Mouse (Mus musculus) midbrain, embryonic 11.5 days (tissue): Measurements from ENCODE around the gene Piezo1. TPM values are rescaled to one million over a fixed set of nuclear protein-coding genes. Genes with fewer than 3 reads are reported as not detected.
A peak's percentile ranks its signal among the peaks of the same experiment; 100 is the strongest.

Source experiments
- ATAC-seq: fragments of 200-750 bp; cut with Nextera tagmentation; 2 replicates; pipeline ENCODE4 v1.8.0; 2017; ENCODE audit warnings: moderate TSS enrichment, moderate library complexity; ENCODE audit not compliant: low FRiP score
- DNase-seq: peaks from one replicate; pipeline ENCODE4 v3.0.0; 2015; ENCODE audit warnings: low spot score; ENCODE audit errors: missing footprints
- H3K27ac ChIP-seq: fragments of 300-500 bp; sonication (generic); 2 replicates; pipeline ENCODE4 v1.5.1; 2014; ENCODE audit warnings: low read depth, low read length
- H3K27me3 ChIP-seq: fragments of 300-500 bp; sonication (generic); 2 replicates; pipeline ENCODE4 v1.6.1; 2014; ENCODE audit warnings: mild to moderate bottlenecking, low read length, moderate library complexity, mixed read lengths; ENCODE audit not compliant: control insufficient read depth, insufficient read depth
- H3K36me3 ChIP-seq: fragments of 300-500 bp; sonication (generic); 2 replicates; pipeline ENCODE4 v1.6.1; 2014; ENCODE audit warnings: mild to moderate bottlenecking, low read length, moderate library complexity, mixed read lengths; ENCODE audit not compliant: control insufficient read depth, insufficient read depth
- H3K4me1 ChIP-seq: fragments of 300-500 bp; sonication (generic); 2 replicates; pipeline ENCODE4 v1.6.1; 2014; ENCODE audit warnings: low read length; ENCODE audit not compliant: control insufficient read depth, insufficient read depth
- H3K4me2 ChIP-seq: fragments of 300-500 bp; sonication (generic); 2 replicates; pipeline ENCODE4 v1.6.1; 2014; ENCODE audit warnings: mild to moderate bottlenecking, moderate library complexity
- H3K4me3 ChIP-seq: fragments of 300-500 bp; sonication (generic); 2 replicates; pipeline ENCODE4 v1.5.1; 2014; ENCODE audit warnings: low read depth, low read length
- H3K9ac ChIP-seq: fragments of 300-500 bp; sonication (generic); 2 replicates; pipeline ENCODE4 v1.6.1; 2014; ENCODE audit warnings: low read length
- H3K9me3 ChIP-seq: fragments of 300-500 bp; sonication (generic); 2 replicates; pipeline ENCODE4 v1.6.1; 2016; ENCODE audit warnings: low read length; ENCODE audit not compliant: control insufficient read depth
- WGBS: fragments of 180-500 bp; shearing (Covaris S2); extraction: QIAGEN DNeasy Blood & Tissue Kit; methylation state at CpG from one replicate; pipeline ENCODE4 v1.1.7; 2014; 5-methylcytosine and 5-hydroxymethylcytosine counted together
- microRNA-seq: library from miRNA; unstranded; fragments of <30 nt; microRNA quantifications from one replicate; pipeline ENCODE4, GENCODE M21; 2017
- polyA plus RNA-seq: library from polyadenylated mRNA; unstranded; fragments of >200 nt; fragmentation: Nextera tagmentation; extraction: Ambion mirVana; gene quantifications from 2 replicates; pipeline ENCODE4 v1.2.1, GENCODE M21; 2014

Piezo1 gene
- polyA plus RNA-seq, 1 experiment from 2014 or later, result 4.3 TPM

- Histone ChIP-seq H3K27ac (no peak overlapping the region), H3K4me3 (no peak overlapping the region), H3K36me3 (peaks cover 17% of the 10 kb centered on the region), H3K27me3 (no peaks in the 10 kb centered on the region), H3K4me1 (peaks cover 14% of the 10 kb centered on the region), H3K9ac (no peak overlapping the region), H3K9me3 (no peaks in the 10 kb centered on the region), H3K4me2 (no peak overlapping the region)
- WGBS, result 97% methylated on average over 9 of the region's 9 CpGs
- DNase-seq (no peak), ATAC-seq (no peak)
Observed at GRCm38 (mm10) chr8:122436146-122436545, 115.0 kb downstream of the Piezo1 start.

GRCm38 (mm10) chr8:122435375-122435774, 115.8 kb downstream of the Piezo1 start:
- DNase-seq (no peak), ATAC-seq (no peak)
- Histone ChIP-seq H3K9me3 (no peaks in the 10 kb centered on the region), H3K4me1 (peaks cover 14% of the 10 kb centered on the region), H3K36me3 (peaks cover 17% of the 10 kb centered on the region), H3K9ac (no peak overlapping the region), H3K4me3 (no peak overlapping the region), H3K27ac (no peak overlapping the region), H3K27me3 (no peaks in the 10 kb centered on the region), H3K4me2 (no peak overlapping the region)
- WGBS, result 91% methylated on average over 6 of the region's 6 CpGs

- peaks cover 11% of the 10 kb centered on the region for H3K36me3 ChIP-seq
- H3K4me1 ChIP-seq, result peaks cover 14% of the 10 kb centered on the region
- H3K9ac ChIP-seq, result no peak overlapping the region
- H3K9me3 ChIP-seq, result no peaks in the 10 kb centered on the region
- ATAC-seq (peak; percentile 43), DNase-seq (no peak)
- WGBS, result 71% methylated on average over 11 of the region's 11 CpGs
- no peak overlapping the region for H3K4me3 ChIP-seq
- no peaks in the 10 kb centered on the region for H3K27me3 ChIP-seq
- H3K4me2 ChIP-seq, result no peak overlapping the region
- no peak overlapping the region for H3K27ac ChIP-seq
Observed at GRCm38 (mm10) chr8:122433269-122433905, 117.7 kb downstream of the Piezo1 start.

GRCm38 (mm10) chr8:122432443-122433268, 118.5 kb downstream of the Piezo1 start, which contains the start of gene Cyba:
TSS of gene Cyba (minus strand) at chr8:122432930.
- H3K27ac ChIP-seq, result no peak within 1 kb of the TSS
- WGBS, result 5% methylated on average over 45 of the region's 45 CpGs

More at GRCm38 (mm10) chr8:122432443-122433268, 118.5 kb downstream of the Piezo1 start, which contains the start of gene Cyba:
- Histone ChIP-seq H3K36me3 (peaks cover 11% of the 10 kb centered on the region), H3K4me1 (peaks cover 14% of the 10 kb centered on the region), H3K4me3 (peak within 1 kb of the TSS; percentile 42), H3K9me3 (no peaks in the 10 kb centered on the region), H3K4me2 (peak within 1 kb of the TSS; percentile 75), H3K9ac (peak within 1 kb of the TSS; percentile 73), H3K27me3 (no peaks in the 10 kb centered on the region)
- peak; percentile 79 for ATAC-seq
- peak; percentile 91 for DNase-seq

Small RNA genes within 50 kb of the gene (microRNA-seq; reads per million reads assigned to microRNA genes)
- not detected for gene Gm24366

Other genes with a start within 250 kb of the Piezo1 start
- not detected in 2 replicates for gene Trhr2, start 190.6 kb downstream of the Piezo1 start, polyA plus RNA-seq
- gene Zc3h18, start 174.7 kb downstream of the Piezo1 start, polyA plus RNA-seq, result 42.0 and 43.7 TPM in 2 replicates
- not detected in 2 replicates for gene Il17c, start 129.3 kb downstream of the Piezo1 start, polyA plus RNA-seq
- gene Cyba, start 118.4 kb downstream of the Piezo1 start, polyA plus RNA-seq, result 54.4 and 61.6 TPM in 2 replicates
- gene Mvd, start 107.9 kb downstream of the Piezo1 start, polyA plus RNA-seq, result 44.3 and 48.1 TPM in 2 replicates
- not detected in 2 replicates for gene Snai3, start 90.6 kb downstream of the Piezo1 start, polyA plus RNA-seq
- 23.2 and 29.7 TPM in 2 replicates for gene Rnf166, start 75.3 kb downstream of the Piezo1 start, polyA plus RNA-seq
- 74.8 and 78.7 TPM in 2 replicates for gene Ctu2, start 75.2 kb downstream of the Piezo1 start, polyA plus RNA-seq
- gene Cdt1, start 16.7 kb upstream of the Piezo1 start, polyA plus RNA-seq, result 25.7 and 35.8 TPM in 2 replicates
- 176 and 195 TPM in 2 replicates for gene Aprt, start 25.6 kb upstream of the Piezo1 start, polyA plus RNA-seq
- gene Galns, start 60.1 kb upstream of the Piezo1 start, polyA plus RNA-seq, result 6.0 and 6.4 TPM in 2 replicates
- 43.0 and 43.7 TPM in 2 replicates for gene Trappc2l, start 60.3 kb upstream of the Piezo1 start, polyA plus RNA-seq
- gene Pabpn1l, start 71.4 kb upstream of the Piezo1 start, polyA plus RNA-seq, result not detected in 2 replicates
- 6.1 and 6.4 TPM in 2 replicates for gene Cbfa2t3, start 147.8 kb upstream of the Piezo1 start, polyA plus RNA-seq
- gene Acsf3, start 224.2 kb upstream of the Piezo1 start, polyA plus RNA-seq, result 13.9 and 14.9 TPM in 2 replicates